Mouse (Mus musculus) embryo, embryonic 10.5 days (tissue): ENCODE data around the gene Pitpnm1.
A peak's percentile ranks its signal among the peaks of the same experiment; 100 is the strongest.

Experiments used
- DNase-seq: peaks from one replicate; pipeline ENCODE4 v3.0.0-alpha.2; 2015; ENCODE audit warnings: low spot score

Gene Pitpnm1

DNA sequence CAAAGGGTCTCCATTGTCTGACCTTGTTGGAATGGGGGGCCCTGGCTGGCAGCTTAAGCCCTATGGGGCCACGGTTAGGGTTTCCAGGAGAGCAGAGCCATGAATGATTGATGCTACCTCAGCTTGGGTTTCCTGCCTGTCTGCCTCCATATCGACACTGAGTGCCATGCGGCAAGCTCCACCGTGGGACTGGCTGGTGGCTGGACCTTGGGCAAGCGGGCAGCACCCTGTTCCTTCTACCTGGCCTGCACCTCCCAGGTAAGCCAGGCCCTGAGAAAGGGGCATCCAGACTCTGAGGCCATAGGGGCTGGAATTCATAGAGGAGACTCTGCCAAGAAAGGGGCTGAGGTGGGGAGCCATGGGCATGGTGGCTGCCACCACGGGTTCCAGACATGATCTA lies 40.3 kb downstream of the Pitpnm1 start:
- no peak for DNase-seq

DNA sequence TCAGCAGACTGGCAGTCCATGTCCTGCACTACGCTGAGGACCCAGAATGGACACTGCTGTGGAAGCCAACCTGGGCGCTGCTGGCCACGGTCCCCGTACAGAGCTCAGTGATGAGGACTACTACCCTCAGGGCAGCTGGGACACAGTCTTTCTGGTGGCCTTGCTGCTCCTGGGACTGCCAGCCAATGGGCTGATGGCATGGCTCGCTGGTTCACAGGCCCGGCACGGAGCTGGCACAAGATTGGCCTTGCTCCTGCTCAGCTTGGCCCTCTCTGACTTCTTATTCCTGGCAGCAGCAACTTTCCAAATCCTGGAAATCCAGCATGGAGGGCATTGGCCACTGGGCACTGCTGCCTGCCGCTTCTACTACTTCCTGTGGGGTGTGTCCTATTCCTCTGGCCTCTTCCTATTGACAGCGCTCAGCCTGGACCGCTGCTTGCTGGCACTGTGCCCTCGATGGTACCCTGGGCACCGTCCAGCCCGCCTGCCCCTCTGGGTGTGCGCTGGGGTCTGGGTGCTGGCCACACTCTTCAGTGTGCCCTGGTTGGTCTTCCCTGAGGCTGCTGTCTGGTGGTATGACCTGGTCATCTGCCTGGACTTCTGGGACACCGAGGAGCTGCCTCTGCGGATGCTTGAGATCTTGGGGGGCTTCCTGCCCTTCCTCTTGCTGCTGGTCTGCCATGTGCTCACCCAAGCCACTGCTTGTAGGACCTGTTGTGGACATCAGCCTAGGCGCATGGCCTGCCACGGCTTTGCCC lies 42.8 kb downstream of the Pitpnm1 start:
- no peak for DNase-seq

DNA sequence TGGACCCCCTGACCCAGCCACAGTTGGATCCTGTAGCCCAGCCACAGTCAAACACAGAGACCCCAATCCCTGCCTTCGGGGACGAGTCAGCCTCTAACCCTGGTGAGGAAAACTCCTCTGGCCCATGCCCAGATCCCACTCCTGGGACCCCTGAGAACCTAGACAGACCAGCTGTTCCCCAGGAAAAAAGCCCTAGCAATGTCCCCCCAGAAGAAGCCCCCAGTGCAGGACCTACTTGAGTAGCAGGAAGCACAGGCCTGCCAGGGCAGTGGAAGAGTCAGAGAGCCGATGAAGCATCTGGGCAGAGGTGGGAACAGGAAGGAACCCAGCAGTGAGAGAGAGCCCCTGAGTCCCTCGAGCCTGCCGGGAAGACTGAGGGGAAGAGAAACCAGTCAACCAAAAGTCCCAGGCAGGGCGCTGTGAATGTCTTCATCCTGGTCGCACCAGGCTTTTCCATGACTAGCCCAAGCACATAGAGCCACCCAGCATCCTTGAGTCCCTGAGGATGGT lies 44.0 kb downstream of the Pitpnm1 start, which contains the start of gene Cabp4:
Gene Cabp4 (minus strand): TSS at position 275 of the 510 bp plus-strand sequence.
- DNase-seq = no peak

DNA sequence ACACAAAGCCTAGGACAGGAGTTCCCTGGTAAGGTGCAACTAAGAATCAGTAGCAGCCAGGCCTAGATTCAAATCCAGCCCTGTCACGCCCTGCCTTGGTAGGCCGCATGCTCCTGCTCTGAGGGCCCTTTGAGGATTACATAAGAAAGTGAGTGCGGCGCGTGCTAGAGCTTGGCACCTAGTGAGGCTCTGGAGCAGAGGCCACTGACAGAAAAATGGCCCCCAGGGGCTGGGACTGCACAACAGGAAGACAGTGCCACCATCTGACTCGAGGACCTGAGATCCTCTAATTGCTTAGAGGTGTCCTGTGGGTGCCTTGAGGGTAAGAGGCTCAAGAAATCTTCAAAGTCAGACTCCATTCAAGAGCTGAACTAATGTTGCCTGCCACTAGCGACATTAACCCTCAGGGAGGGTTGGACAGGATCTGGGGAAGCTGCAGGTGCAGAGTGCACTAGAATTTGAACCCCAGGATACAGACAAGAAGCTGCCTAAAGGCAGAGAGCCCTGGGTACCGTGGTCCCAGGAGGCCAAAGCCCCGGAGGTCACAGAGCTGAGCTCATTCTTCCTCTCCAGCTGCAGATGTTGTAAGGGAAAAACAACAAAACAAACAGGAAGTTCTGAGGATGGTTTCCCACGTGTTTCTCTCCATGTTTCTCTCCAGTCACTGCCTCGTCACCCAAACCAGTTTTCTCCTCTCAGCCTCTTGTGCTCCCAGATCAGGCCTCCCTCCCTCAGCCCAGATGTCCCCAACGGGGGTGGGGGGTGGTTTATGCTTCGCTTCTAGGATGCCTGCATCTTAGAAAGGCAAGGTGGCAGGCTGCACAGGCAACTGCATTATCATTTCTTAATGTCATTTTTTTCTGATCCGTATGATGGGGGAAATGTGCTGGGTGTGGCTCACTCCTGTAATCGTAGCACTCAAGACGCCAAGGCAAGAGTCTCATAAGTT lies 45.0 kb downstream of the Pitpnm1 start:
- no peak for DNase-seq

GRCm38 (mm10) chr19:4145936-4146335 lies 46.1 kb downstream of the Pitpnm1 start:
- DNase-seq = no peak

GRCm38 (mm10) chr19:4146366-4147021 lies 46.7 kb downstream of the Pitpnm1 start:
- no peak for DNase-seq

DNA sequence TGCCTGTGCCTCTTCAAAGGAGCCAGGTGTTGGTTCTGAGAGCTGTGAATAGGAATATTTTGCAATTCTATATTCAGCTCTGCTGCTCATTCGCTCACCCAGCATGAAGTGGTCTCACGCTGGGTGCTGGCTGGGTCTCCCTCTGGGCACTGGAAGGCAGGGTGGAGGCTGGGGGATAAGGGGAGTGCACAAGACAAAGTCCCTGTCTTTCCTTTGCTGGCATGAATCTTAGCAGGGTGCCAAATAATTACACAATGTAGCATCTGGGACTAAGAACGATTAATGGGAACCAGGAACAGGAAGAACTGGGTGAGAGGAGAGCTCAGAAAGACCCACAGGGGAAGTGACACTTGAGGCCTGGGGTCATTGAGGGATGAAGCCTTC lies 47.2 kb downstream of the Pitpnm1 start:
- no peak for DNase-seq

DNA sequence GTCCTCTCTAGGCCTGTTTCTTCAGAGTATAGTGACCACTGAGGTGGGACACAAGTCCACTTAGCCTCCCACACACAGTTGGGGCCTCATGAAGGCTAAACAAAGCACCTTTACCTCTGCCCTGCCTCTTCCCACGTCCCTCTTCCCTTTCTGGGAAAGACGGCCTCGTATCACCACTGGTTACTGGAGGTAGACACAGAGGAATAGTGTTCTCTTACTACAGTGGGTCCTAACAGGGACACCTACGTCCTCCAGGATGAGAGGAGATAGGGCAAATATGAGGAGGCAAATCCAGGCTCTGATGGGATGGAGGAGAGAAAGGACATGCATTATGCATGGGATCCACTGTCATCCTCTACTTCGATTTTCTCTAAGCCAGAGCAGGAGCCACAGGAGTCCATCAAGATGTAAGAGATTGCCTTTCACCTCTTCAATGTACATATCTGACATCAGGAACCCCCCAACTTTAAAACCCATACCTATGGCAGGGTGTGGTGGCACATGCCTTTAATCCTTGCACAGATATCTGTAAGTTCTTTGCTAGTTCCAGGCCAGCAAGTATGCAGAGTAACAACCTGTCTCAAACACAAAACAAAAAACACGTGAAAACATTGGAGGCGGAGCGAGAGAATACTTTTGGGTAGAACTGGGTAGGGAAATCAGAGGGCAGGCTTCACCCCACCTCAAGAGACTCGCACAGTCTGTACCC lies 48.1 kb downstream of the Pitpnm1 start:
- DNase-seq = no peak

- DNase-seq = peak; percentile 96
Observed at GRCm38 (mm10) chr19:4148491-4148806, 48.7 kb downstream of the Pitpnm1 start, which contains the start of gene Coro1b. Gene Coro1b (plus strand): TSS chr19:4148619.

- no peak for DNase-seq
Observed at GRCm38 (mm10) chr19:4148819-4149218, 49.0 kb downstream of the Pitpnm1 start.

DNA sequence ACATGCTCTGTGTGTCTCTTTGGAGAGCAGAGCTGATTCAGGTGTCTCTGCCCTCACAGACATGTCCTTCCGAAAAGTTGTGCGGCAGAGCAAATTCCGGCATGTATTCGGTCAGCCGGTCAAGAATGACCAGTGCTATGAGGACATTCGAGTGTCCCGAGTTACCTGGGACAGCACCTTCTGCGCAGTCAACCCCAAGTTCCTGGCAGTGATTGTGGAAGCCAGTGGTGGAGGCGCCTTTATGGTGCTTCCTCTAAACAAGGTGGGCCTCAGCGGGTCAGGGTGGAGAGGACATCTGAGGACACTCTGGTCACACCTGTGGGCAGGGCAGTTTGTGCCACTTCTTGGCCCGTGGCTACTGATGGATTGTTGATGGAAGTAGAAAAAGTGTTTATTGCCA lies 49.5 kb downstream of the Pitpnm1 start:
- DNase-seq = no peak

DNA sequence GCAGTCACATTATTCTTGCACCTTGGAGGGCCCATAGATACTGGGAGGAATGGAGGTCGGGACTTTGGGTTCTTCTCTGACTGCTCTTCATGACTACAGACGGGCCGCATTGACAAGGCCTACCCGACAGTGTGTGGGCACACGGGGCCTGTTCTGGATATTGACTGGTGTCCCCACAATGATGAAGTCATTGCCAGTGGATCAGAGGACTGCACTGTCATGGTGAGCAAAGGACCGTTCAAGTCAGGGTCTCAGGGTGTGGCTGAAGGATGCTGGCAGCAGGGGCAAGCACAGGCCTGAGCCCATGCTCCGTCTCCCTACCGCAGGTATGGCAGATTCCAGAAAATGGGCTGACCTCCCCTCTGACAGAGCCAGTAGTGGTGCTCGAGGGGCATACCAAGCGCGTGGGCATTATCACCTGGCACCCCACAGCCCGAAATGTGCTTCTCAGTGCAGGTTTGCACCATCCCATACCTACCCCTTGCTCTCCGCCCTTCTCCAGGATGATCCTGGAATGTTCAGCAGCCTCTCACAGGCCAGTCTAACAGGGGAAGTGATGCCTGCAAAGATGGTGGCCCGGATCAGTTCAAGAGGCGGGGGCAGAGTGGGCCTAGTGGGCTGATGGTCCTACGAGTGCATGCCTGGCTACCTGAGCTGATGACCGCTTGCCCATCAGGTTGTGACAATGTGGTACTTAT lies 50.1 kb downstream of the Pitpnm1 start:
- no peak for DNase-seq

DNA sequence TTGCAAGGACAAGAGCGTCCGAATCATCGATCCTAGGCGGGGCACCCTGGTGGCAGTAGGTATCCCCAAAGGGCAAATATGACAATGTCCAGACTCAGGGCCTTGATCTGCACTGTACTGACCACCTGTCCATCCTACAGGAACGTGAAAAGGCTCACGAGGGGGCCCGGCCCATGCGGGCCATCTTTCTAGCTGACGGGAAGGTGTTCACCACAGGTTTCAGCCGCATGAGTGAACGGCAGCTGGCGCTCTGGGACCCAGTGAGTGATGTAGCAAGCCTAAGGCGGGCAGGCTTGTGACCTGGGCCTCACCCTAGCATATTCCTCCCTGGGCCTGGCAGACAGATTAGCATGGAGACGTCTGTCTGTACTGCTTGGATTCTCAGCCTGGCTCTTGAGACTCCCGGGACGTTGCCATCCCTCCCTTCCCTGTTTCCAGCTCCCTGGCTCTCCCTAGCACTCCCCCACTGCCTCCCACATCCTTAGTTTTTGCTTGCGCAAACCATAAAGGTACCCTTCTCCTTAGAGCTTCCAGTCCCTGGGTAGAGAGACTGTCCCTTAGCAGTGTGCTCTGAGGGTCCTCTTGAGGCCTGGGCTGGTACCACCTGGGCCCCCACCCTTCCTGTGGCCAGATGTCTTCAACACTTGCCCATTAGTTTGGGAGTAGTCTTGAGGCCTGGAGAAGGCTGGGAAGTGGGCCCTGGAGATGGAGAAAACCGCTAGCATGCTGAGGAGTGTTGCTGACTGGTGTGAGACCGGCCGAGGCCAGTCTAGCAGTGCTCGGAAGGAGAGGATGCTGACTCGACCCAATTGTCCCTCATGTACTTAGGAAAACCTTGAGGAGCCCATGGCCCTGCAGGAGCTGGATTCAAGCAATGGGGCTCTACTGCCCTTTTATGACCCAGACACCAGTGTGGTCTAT lies 51.0 kb downstream of the Pitpnm1 start:
- no peak for DNase-seq

DNA sequence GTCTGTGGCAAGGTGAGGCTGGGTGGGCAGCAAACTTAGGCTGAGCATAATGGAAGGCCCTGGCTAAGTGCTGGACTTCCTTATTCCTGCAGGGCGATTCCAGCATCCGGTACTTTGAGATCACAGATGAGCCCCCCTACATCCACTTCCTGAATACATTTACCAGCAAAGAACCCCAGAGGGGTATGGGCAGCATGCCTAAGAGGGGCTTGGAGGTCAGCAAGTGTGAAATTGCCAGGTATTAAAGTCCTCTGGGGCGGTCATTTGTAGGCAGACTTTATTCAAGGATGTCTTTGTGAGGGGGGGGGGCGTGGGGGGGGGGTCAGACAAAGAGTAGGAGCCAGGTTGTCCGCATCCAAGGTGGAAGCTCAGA lies 51.7 kb downstream of the Pitpnm1 start:
- no peak for DNase-seq

- DNase-seq = no peak
Observed at GRCm38 (mm10) chr19:4151898-4152297, 52.1 kb downstream of the Pitpnm1 start.

- no peak for DNase-seq
Observed at GRCm38 (mm10) chr19:4152445-4153231, 52.8 kb downstream of the Pitpnm1 start.

DNA sequence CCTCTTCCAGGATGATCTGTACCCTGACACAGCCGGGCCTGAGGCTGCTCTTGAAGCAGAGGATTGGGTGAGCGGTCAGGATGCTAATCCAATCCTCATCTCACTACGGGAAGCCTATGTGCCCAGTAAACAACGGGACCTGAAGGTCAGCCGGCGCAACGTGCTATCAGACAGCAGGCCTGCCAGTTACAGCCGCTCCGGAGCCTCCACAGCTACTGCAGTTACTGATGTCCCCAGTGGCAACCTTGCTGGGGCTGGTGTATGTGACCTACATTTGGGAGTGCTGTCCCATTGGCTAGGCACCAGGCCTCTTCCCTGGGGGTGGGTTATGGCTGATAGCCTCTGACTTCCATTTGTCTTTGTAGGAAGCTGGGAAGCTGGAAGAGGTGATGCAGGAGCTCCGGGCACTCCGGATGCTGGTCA lies 53.4 kb downstream of the Pitpnm1 start, which contains the start of gene Ptprcap:
Gene Ptprcap (plus strand): TSS at position 373 of the 423 bp plus-strand sequence.
- DNase-seq = no peak

GRCm38 (mm10) chr19:4154437-4155222 lies 54.8 kb downstream of the Pitpnm1 start:
- DNase-seq = no peak
